Mouse (Mus musculus): ENCODE measurements around the gene D430019H16Rik.

DNA sequence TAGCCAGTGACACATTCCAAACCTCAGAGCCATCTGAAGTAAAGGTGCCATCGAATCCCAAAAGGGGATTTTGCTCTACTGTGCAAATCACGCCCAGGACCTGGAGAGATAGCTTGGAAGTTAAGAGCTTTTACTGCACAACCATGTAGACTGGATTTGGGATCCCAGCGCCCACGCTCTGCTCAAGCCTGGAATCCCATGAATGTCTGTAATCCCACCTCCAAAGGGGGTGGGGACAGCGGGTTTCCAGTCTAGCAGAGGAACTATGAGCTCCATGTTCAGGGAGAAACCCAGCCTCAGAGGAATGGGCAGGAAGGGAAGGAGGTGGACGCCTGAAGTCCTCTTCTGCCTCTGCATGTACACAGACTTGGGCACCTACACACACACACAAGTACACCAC, 13.7 kb upstream of the D430019H16Rik start:
- TF ChIP-seq GATA1 (IDR thresholded peaks at IDR 0.05; ENCODE audit: borderline replicate concordance, low read length): no peak
- no peak for TF ChIP-seq FLI1 (IDR thresholded peaks at IDR 0.05; ENCODE audit: low read length)
